Mouse (Mus musculus) heart, embryonic 14.5 days (tissue): Measurements from ENCODE around the gene Chordc1. TPM values are rescaled to one million over a fixed set of nuclear protein-coding genes. Genes with fewer than 3 reads are reported as not detected.

Source experiments
- ATAC-seq: fragments of 200-750 bp; cut with Nextera tagmentation; 2 replicates; pipeline ENCODE4 v1.8.0; 2017; ENCODE audit warnings: low read depth, moderate TSS enrichment; ENCODE audit not compliant: insufficient number of reproducible peaks, insufficient read depth, low FRiP score
- H3K27ac ChIP-seq, 2 experiments: fragments of 200-500 bp in 1 of 2; fragments of 300-500 bp in 1 of 2; sonication (generic) in 1 of 2; replicated peaks in 1 of 2; 2 replicates each; pipeline ENCODE4 v1.5.1; 2012 to 2014; ENCODE audit warnings: low read depth in 2 of 2, low read length in 2 of 2, control low read depth in 1 of 2, mild to moderate bottlenecking in 1 of 2, mixed read lengths in 1 of 2; ENCODE audit not compliant: control insufficient read depth in 1 of 2, insufficient read depth in 1 of 2
- H3K27me3 ChIP-seq: fragments of 300-500 bp; sonication (generic); 2 replicates; pipeline ENCODE4 v1.6.1; 2014; ENCODE audit warnings: mild to moderate bottlenecking, low read length, control low read depth; ENCODE audit not compliant: control insufficient read depth, insufficient read depth
- H3K36me3 ChIP-seq: fragments of 300-500 bp; sonication (generic); 2 replicates; pipeline ENCODE4 v1.6.1; 2014; ENCODE audit warnings: mild to moderate bottlenecking, control low read depth, low read length, mixed read lengths; ENCODE audit not compliant: control insufficient read depth, insufficient read depth
- H3K4me1 ChIP-seq, 2 experiments: fragments of 200-500 bp in 1 of 2; fragments of 300-500 bp in 1 of 2; sonication (generic) in 1 of 2; 2 replicates each; pipeline ENCODE4 v1.6.1; 2012 to 2014; ENCODE audit warnings: low read length in 2 of 2, control low read depth in 1 of 2, mixed read lengths in 1 of 2; ENCODE audit not compliant: control insufficient read depth in 2 of 2, insufficient read depth in 2 of 2
- H3K4me2 ChIP-seq: fragments of 300-500 bp; sonication (generic); 2 replicates; pipeline ENCODE4 v1.6.1; 2014; ENCODE audit warnings: mild to moderate bottlenecking, low read length
- H3K4me3 ChIP-seq, 2 experiments: fragments of 200-500 bp in 1 of 2; fragments of 300-500 bp in 1 of 2; sonication (generic) in 1 of 2; 2 replicates each; pipeline ENCODE4 v1.5.1; 2012 to 2014; ENCODE audit warnings: low read length in 2 of 2, mild to moderate bottlenecking in 2 of 2, control low read depth in 1 of 2, low read depth in 1 of 2, moderate library complexity in 1 of 2; ENCODE audit not compliant: control insufficient read depth in 1 of 2, insufficient read depth in 1 of 2
- H3K9ac ChIP-seq: fragments of 300-500 bp; sonication (generic); 2 replicates; pipeline ENCODE4 v1.6.1; 2014; ENCODE audit warnings: mild to moderate bottlenecking, low read length
- H3K9me3 ChIP-seq: fragments of 300-500 bp; sonication (generic); 2 replicates; pipeline ENCODE4 v1.6.1; 2016; ENCODE audit warnings: low read length, control low read depth; ENCODE audit not compliant: control insufficient read depth
- WGBS: fragments of 180-500 bp; shearing (Covaris S2); extraction: QIAGEN DNeasy Blood & Tissue Kit; methylation state at CpG from one replicate; pipeline ENCODE4 v1.1.7; 2014; 5-methylcytosine and 5-hydroxymethylcytosine counted together
- polyA plus RNA-seq: library from polyadenylated mRNA; unstranded; fragments of >200 nt; fragmentation: Nextera tagmentation; extraction: Ambion mirVana; gene quantifications from 2 replicates; pipeline ENCODE4 v1.2.1, GENCODE M21; 2014

The Chordc1 gene
- polyA plus RNA-seq, 1 experiment from 2014 or later, result 76.9 TPM

- WGBS, result 86% methylated on average over 6 of the region's 6 CpGs
- H3K4me2 ChIP-seq, result no peak overlapping the region
- H3K9ac ChIP-seq, result no peak overlapping the region
- no peaks in the 10 kb centered on the region for H3K9me3 ChIP-seq
- peaks cover 0 to 4% of the 10 kb centered on the region in 2 experiments; a peak in 3 of 4 replicates for H3K4me1 ChIP-seq
- H3K36me3 ChIP-seq, result peaks cover 56% of the 10 kb centered on the region
- H3K4me3 ChIP-seq, result no peak overlapping the region
- no peak for ATAC-seq
- H3K27ac ChIP-seq, result no peak overlapping the region
- no peaks in the 10 kb centered on the region for H3K27me3 ChIP-seq
Measured at GRCm38 (mm10) chr9:18298301-18298700, 6.4 kb downstream of the Chordc1 start.

GRCm38 (mm10) chr9:18319990-18320389, 28.1 kb downstream of the Chordc1 start:
- Histone ChIP-seq H3K9ac (no peak overlapping the region), H3K4me3 (no peak overlapping the region), H3K4me1 (no peaks in the 10 kb centered on the region), H3K27me3 (no peaks in the 10 kb centered on the region), H3K4me2 (no peak overlapping the region), H3K36me3 (peaks cover 23% of the 10 kb centered on the region), H3K9me3 (no peaks in the 10 kb centered on the region), H3K27ac (no peak overlapping the region)
- no peak for ATAC-seq
- WGBS, result 83% methylated on average over 3 of the region's 3 CpGs

Other genes with a start within 250 kb of the Chordc1 start
- 4.5 and 5.3 TPM in 2 replicates for gene Naalad2, start 110.9 kb downstream of the Chordc1 start, polyA plus RNA-seq
- not detected in 2 replicates for gene Ubtfl1, start 112.3 kb downstream of the Chordc1 start, polyA plus RNA-seq
- not detected in 2 replicates for gene Mbd3l2, start 138.5 kb downstream of the Chordc1 start, polyA plus RNA-seq
- 4.2 TPM in 2 replicates for gene Zfp558, start 186.1 kb downstream of the Chordc1 start, polyA plus RNA-seq
- not detected in 2 replicates for gene Mbd3l1, start 186.2 kb downstream of the Chordc1 start, polyA plus RNA-seq